Mouse (Mus musculus): Measurements from ENCODE around the gene Mdc1. TPM values are rescaled to one million over a fixed set of nuclear protein-coding genes. Genes with fewer than 3 reads are reported as not detected.
"Not testable (repeated sequence)": the region's sequence is repeated elsewhere in the genome, so short reads cannot be mapped to it uniquely, and the experiment has no call there.

The Mdc1 gene
- polyA plus RNA-seq, 1 experiment, result 31.8 TPM

DNA sequence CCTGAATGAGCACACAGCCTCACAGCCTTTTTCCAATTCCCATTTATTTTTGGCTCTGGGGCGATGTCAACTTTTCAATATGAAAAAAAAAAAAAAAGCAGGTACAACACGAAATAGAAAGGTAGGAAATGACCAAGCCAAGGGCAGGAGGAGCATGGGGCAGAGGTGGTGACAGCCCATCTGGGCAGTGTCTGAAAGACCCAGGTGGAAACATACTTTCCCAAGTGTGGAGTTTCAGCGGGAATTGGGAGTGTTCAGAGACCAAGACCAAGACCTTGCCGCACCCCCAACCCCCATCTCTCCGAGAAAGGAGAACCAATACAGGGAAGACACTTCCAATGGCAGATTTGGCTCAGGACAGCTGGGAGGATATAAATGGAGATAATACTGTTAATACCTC, 7.4 kb upstream of the Mdc1 start:
- no peak overlapping the region for H3K4me3 ChIP-seq (ENCODE audit: insufficient read depth, low read length)

DNA sequence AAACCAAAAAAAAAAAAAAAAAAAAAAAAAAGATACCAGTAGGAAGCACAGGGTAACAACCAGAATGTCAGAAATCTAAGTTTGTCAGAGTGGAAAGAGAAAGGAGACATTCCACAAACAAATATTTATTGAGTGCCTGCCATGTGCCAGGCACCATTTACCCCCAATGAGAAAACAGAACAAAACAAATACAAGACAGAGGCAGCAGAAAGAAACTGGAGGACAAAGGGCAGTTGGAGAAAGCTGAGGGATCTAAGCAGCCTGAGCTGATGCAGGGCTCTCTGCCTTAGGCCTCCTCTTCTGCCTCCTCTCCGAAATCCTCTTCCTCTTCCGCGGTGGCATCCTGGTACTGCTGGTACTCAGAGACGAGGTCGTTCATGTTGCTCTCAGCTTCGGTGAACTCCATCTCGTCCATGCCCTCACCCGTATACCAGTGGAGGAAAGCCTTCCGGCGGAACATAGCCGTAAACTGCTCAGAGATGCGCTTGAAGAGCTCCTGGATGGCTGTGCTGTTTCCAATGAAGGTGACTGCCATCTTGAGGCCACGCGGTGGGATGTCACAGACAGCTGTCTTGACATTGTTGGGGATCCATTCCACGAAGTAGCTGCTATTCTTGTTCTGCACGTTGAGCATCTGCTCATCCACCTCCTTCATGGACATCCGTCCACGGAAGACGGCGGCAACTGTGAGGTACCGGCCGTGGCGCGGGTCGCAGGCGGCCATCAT, 6.5 kb upstream of the Mdc1 start:
- TF ChIP-seq CTCF (IDR thresholded peaks at IDR 0.05; ENCODE audit: borderline replicate concordance, insufficient read depth, low read length) (0 out of 2 replicates have a peak, but pooled peaks have one; percentile 13), POLR2A (IDR thresholded peaks at IDR 0.05; ENCODE audit: low read depth, low read length) (peak; percentile 33; the same call in 1 of the 2 replicates)
- H3K4me1 ChIP-seq (ENCODE audit: control insufficient read depth, insufficient read depth, low read length), result peaks cover 5% of the 10 kb centered on the region
- no peak overlapping the region for H3K27ac ChIP-seq (ENCODE audit: insufficient read depth, low read length)
- H3K4me3 ChIP-seq (ENCODE audit: insufficient read depth, low read length), result peak overlapping the region; percentile 79

More for the DNA sequence above, 7.4 kb upstream of the Mdc1 start:
- H3K27ac ChIP-seq (ENCODE audit: insufficient read depth, low read length), result no peak overlapping the region
- TF ChIP-seq CTCF (IDR thresholded peaks at IDR 0.05; ENCODE audit: borderline replicate concordance, insufficient read depth, low read length) (no peak), POLR2A (IDR thresholded peaks at IDR 0.05; ENCODE audit: low read depth, low read length) (peak; percentile 34; the same call in 1 of the 2 replicates)
- peaks cover 3% of the 10 kb centered on the region; the same call in 1 of the 2 replicates for H3K4me1 ChIP-seq (ENCODE audit: control insufficient read depth, insufficient read depth, low read length)

DNA sequence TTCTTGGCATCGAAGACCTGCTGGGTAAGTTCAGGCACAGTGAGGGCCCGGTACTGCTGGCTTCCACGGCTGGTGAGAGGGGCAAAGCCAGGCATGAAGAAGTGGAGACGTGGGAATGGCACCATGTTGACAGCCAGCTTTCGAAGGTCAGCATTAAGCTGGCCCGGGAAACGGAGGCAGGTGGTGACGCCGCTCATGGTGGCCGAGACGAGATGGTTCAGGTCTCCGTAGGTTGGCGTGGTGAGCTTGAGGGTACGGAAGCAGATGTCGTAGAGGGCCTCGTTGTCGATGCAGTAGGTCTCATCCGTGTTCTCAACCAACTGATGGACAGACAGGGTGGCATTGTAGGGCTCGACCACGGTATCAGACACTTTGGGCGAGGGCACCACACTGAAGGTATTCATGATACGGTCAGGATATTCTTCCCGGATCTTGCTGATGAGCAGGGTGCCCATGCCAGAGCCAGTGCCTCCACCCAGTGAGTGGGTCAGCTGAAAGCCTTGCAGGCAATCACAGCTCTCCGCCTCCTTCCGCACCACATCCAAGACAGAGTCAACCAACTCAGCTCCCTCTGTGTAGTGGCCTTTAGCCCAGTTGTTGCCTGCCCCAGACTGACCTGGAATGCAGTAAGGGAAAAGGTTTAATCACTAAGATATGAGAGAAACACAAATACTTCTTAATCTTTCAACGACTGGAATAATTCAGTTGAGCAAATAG, 5.7 kb upstream of the Mdc1 start:
- TF ChIP-seq POLR2A (IDR thresholded peaks at IDR 0.05; ENCODE audit: low read depth, low read length) (no peak), CTCF (IDR thresholded peaks at IDR 0.05; ENCODE audit: borderline replicate concordance, insufficient read depth, low read length) (no peak)
- Histone ChIP-seq H3K27ac (ENCODE audit: insufficient read depth, low read length) (no peak overlapping the region), H3K4me1 (ENCODE audit: control insufficient read depth, insufficient read depth, low read length) (peaks cover 5% of the 10 kb centered on the region), H3K4me3 (ENCODE audit: insufficient read depth, low read length) (peak overlapping the region; percentile 79)

DNA sequence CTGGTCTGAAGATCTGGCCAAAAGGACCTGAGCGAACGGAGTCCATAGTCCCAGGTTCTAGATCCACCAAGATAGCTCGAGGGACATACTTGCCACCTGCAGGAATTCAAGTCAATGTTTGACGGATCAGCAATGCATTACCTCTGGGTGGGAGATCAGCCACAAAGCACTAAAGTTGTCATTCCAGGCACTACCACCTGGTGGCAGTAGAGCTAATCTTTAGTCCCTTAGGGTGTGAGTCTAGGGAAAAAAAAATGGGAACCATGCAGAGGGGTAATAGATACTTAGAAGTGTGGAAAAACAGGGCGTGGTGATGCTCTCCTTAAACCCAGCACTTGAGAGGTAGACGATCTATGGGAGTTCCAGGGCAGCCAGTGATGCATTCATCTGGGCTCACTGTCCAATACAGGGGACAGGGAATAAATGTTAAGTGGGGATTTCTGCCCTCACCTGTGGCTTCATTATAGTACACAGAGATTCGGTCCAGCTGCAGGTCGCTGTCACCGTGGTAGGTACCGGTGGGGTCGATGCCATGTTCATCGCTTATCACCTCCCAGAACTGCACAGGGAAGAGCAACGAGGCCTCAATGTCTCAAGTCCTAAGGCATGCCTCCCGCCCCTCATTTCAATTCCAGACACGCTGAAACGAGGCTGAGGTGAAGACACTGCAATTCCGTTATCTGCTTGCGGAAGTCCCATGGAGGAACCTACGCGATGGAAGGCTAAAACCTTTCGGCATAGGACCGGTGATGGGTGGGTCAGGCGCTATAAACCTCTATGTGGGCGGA, 4.9 kb upstream of the Mdc1 start:
- Histone ChIP-seq H3K4me1 (ENCODE audit: control insufficient read depth, insufficient read depth, low read length) (peaks cover 5% of the 10 kb centered on the region), H3K4me3 (ENCODE audit: insufficient read depth, low read length) (peak overlapping the region; percentile 79), H3K27ac (ENCODE audit: insufficient read depth, low read length) (peak overlapping the region; percentile 44)
- TF ChIP-seq POLR2A (IDR thresholded peaks at IDR 0.05; ENCODE audit: low read depth, low read length) (peak; percentile 40; the same call in 1 of the 2 replicates), CTCF (IDR thresholded peaks at IDR 0.05; ENCODE audit: borderline replicate concordance, insufficient read depth, low read length) (0 out of 2 replicates have a peak, but pooled peaks have one; percentile 10)

DNA sequence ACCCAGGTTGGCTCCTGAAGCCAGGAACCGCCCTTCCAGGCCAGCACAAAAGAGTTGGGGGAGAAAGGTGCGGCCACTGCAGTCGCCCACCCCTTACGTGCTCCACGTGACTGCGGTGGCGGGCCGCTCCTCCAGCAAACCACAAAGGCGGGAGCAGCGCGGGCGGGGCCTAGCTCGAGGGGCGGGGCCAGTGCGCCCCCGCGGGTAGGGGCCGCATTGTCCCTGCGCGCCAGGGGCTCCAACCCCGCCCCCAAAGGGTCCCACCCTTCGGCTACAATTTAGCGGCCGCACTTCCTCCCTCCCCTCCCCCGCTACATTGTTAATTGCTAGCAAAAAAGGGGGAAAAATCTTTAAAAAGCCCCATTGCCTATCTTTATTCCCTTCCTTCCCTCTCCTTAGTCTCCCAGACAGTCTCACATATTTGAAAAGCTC, 4.3 kb upstream of the Mdc1 start:
- Histone ChIP-seq H3K4me3 (ENCODE audit: insufficient read depth, low read length) (peak overlapping the region; percentile 79), H3K4me1 (ENCODE audit: control insufficient read depth, insufficient read depth, low read length) (peaks cover 5% of the 10 kb centered on the region), H3K27ac (ENCODE audit: insufficient read depth, low read length) (peak overlapping the region; percentile 91)
- TF ChIP-seq POLR2A (IDR thresholded peaks at IDR 0.05; ENCODE audit: low read depth, low read length), result no peak
- TF ChIP-seq CTCF (IDR thresholded peaks at IDR 0.05; ENCODE audit: borderline replicate concordance, insufficient read depth, low read length), result no peak

DNA sequence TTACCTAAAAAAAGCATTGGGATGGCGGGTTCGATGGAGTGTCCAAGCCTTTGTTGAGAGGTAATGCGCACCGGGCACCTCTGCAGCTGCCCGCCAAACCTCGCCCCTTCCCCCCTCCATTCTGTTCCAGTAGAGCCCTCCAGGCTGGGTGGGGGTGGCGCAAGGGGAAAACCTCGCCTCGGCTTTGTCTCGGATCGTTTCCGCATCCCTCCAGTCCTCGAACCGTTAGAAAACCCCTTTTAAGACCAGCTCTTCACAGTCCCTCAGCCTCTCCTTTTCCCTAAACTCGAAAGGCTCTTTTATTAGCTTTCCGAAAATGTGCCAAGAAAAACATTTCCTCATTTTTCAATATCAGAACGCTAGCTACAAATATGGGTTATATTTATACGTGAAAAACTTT, 3.8 kb upstream of the Mdc1 start:
- peak overlapping the region; percentile 79 for H3K4me3 ChIP-seq (ENCODE audit: insufficient read depth, low read length)
- peak overlapping the region; percentile 91 for H3K27ac ChIP-seq (ENCODE audit: insufficient read depth, low read length)
- peaks cover 5% of the 10 kb centered on the region for H3K4me1 ChIP-seq (ENCODE audit: control insufficient read depth, insufficient read depth, low read length)
- TF ChIP-seq POLR2A (IDR thresholded peaks at IDR 0.05; ENCODE audit: low read depth, low read length), result 0 out of 2 replicates have a peak, but pooled peaks have one; percentile 29
- TF ChIP-seq CTCF (IDR thresholded peaks at IDR 0.05; ENCODE audit: borderline replicate concordance, insufficient read depth, low read length), result no peak

DNA sequence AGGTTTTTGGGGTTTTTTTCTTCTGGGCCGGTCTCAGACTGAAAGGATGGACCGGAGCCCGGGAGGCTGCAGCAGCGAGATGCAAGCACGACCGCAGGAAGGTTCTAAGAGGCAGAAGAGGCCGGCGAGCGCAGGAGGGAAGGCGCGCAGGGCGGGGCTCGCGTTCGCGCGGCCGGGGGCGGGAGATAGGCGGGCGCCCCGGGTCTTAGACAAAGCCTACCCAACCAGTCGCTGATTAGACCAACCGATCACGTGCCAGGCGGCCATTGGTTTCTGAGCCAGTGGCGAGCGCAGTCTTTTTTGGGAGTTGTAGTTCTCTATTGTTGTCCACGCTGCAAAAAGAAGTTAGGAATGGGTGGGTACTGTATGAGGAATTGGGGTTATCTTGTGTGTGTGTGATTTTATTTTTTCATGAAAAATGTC, 3.2 kb upstream of the Mdc1 start, which contains the start of gene Tubb5:
TSS of gene Tubb5 (minus strand) at position 185 of the 423 bp plus-strand sequence.
- Histone ChIP-seq H3K4me1 (ENCODE audit: control insufficient read depth, insufficient read depth, low read length) (peaks cover 5% of the 10 kb centered on the region), H3K27ac (ENCODE audit: insufficient read depth, low read length) (peak within 1 kb of the TSS; percentile 98), H3K4me3 (ENCODE audit: insufficient read depth, low read length) (peak within 1 kb of the TSS; percentile 79)
- TF ChIP-seq POLR2A (IDR thresholded peaks at IDR 0.05; ENCODE audit: low read depth, low read length), result peak; percentile 98
- no peak for TF ChIP-seq CTCF (IDR thresholded peaks at IDR 0.05; ENCODE audit: borderline replicate concordance, insufficient read depth, low read length)

DNA sequence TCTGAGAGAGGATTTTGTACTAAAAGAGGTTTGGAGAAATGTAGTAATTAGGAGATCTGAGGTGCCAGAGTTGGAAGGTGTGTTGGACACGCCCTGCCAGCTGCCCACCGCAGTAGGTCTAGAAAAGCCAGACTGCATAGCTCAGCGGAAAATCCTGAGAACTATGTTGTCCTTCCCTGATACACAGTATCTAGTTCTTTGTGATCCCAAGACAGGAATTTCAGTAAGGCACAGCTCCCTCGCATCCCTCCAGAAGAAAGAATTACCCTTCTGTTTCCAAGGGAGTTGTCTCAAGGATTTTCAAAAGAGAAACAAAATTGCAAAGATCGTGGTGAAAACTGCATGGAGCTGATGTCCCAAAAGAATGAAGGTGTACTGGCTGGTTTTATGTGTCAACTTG, 2.7 kb upstream of the Mdc1 start:
- Histone ChIP-seq H3K27ac (ENCODE audit: insufficient read depth, low read length) (peak overlapping the region; percentile 98), H3K4me3 (ENCODE audit: insufficient read depth, low read length) (peak overlapping the region; percentile 70), H3K4me1 (ENCODE audit: control insufficient read depth, insufficient read depth, low read length) (peaks cover 5% of the 10 kb centered on the region)
- TF ChIP-seq CTCF (IDR thresholded peaks at IDR 0.05; ENCODE audit: borderline replicate concordance, insufficient read depth, low read length) (no peak), POLR2A (IDR thresholded peaks at IDR 0.05; ENCODE audit: low read depth, low read length) (no peak)

DNA sequence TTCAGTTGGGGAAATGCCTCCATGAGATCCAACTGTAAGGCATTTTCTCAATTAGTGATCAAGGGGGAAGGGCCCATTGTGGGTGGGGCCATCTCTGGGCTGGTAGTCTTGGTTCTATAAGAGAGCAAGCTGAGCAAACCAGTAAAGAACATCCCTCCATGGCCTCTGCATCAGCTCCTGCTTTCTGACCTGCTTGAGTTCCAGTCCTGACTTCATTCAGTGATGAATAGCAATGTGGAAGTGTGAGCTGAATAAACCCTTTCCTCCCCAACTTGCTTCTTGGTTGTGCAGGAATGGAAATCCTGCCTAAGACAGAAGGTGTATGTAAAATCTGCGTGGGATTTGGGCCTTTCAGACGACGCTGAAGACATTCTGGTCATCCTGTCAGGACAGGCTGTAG, 2.3 kb upstream of the Mdc1 start:
- H3K27ac ChIP-seq (ENCODE audit: insufficient read depth, low read length), result peak overlapping the region; percentile 98
- peak overlapping the region; percentile 70 for H3K4me3 ChIP-seq (ENCODE audit: insufficient read depth, low read length)
- H3K4me1 ChIP-seq (ENCODE audit: control insufficient read depth, insufficient read depth, low read length), result not testable (repeated sequence)
- peak; percentile 85 for TF ChIP-seq POLR2A (IDR thresholded peaks at IDR 0.05; ENCODE audit: low read depth, low read length)

Data from embryonic fibroblast, embryonic 13.5 days (primary cell).